Mouse (Mus musculus) embryonic fibroblast, embryonic 13.5 days (primary cell): ENCODE measurements around the gene Cdadc1. TPM values are rescaled to one million over a fixed set of nuclear protein-coding genes. Genes with fewer than 3 reads are reported as not detected.

Experiments
- H3K27ac ChIP-seq: 2 replicates; pipeline ENCODE4 v1.5.1; 2012; ENCODE audit warnings: low read length, control low read depth, inconsistent platforms; ENCODE audit not compliant: insufficient read depth
- H3K4me1 ChIP-seq: 2 replicates; pipeline ENCODE4 v1.6.1; 2011; ENCODE audit warnings: low read length; ENCODE audit not compliant: control insufficient read depth, insufficient read depth
- H3K4me3 ChIP-seq: 2 replicates; pipeline ENCODE4 v1.5.1; 2011; ENCODE audit warnings: mild to moderate bottlenecking, control low read depth, low read length; ENCODE audit not compliant: insufficient read depth
- CTCF ChIP-seq: IDR thresholded peaks from 2 replicates; pipeline ENCODE4 v1.5.1; 2011; ENCODE audit warnings: mild to moderate bottlenecking, control low read depth, low read length, moderate library complexity, borderline replicate concordance; ENCODE audit not compliant: insufficient read depth
- POLR2A ChIP-seq: IDR thresholded peaks from 2 replicates; pipeline ENCODE4 v1.6.1; 2011; ENCODE audit warnings: low read depth, mild to moderate bottlenecking, control low read depth, low read length, moderate library complexity
- polyA plus RNA-seq: library from polyadenylated mRNA; stranded (reverse); fragments of >200 nt; gene quantifications from 2 replicates; pipeline ENCODE4 v1.2.4, GENCODE M21; 2011; ENCODE audit warnings: low read depth; ENCODE audit not compliant: missing spikeins, insufficient read length

Gene Cdadc1
- polyA plus RNA-seq = 15.8 and 18.6 TPM in 2 replicates

DNA sequence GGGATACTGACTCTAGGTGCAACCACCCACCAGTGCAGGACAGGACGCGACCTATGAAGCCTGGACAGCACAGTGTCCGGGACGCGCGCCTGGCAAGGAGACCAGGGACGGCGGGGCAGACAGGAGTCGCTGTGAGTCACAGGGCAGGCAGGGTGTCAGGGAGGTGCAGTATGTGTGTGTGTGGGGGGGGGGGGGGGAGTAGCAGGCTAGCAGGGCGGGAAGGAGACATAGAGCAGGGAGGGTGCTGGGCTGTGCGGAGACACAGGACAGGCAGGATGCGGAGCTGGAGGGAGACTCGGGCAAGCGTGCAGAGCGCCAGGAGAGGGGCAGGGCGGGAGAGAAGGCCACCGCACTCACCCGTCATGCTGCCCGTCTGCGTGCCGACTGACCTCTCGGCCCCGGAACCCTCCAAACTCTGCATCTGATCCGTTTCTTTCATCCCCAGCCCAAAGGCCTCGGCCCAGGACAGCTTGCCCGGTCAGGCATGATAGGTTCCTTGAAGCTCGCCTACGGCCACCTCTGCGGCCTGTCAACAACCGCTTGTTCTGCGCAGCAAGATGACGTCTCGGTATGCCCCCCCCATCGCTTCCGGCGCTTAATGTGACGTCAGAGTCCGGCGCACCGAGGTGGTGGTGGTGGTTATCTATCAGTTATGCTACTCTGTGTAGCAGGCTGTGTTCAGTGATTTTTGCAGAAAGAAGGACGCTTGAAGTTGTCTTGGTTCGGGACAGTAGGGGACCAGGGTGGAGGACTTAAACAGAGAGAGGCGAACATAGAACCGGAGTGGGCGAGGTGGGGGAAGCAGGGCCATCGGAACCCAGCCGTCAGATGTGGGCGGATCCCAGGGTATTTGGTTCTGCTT, at the start of gene Cdadc1:
TSS of gene Cdadc1 (minus strand) at position 562 of the 862 bp plus-strand sequence.
- peak; percentile 83 for TF ChIP-seq POLR2A
- TF ChIP-seq CTCF = no peak
- H3K27ac ChIP-seq = peak within 1 kb of the TSS; percentile 12; the same call in 1 of the 2 replicates
- H3K4me3 ChIP-seq = peak within 1 kb of the TSS; percentile 76
- H3K4me1 ChIP-seq = no peaks in the 10 kb centered on the region; the same call in 1 of the 2 replicates

DNA sequence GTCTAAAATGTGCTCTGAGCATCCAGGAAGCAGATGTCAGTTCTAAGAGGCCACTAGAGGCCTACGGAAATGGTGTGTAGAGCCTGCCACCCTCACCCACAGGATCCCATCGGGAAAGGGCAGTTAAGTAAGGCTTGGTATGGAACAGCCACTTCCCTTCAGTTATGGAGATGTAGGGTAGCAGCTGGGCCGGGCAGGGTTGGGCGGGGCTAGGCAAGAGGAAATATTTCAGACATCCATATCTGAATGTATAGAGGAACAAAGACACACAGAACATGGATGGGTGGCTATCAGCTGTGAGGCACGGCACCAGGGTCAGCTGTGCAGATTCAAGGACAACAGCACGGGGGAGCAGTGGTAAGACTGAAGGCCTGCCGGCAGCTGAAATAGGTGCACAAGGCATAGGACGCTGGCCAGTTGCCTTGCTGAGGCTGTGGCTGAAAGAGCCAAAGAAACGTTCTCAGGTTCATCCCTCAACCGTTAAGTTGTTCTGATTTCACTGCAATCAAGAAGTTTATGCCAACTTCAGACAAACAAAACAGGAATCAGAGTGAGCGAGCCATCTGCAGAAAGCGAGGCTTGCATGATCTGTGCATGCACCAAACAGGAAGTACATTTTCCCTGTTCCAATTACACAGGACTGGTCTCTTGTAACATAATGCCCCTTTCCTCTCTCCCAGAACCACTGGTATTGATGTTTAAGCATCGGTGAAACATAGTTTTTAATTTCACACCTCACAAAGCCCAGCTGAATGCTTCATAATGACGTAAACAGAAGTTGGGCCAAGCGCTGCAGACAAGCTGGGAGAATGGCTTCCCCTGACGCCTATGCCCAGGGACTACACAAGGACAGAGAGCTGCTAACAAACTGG, 49.3 kb upstream of the Cdadc1 start:
- H3K4me3 ChIP-seq = no peak overlapping the region
- no peak overlapping the region for H3K27ac ChIP-seq
- TF ChIP-seq POLR2A = no peak
- TF ChIP-seq CTCF = no peak
- H3K4me1 ChIP-seq = no peaks in the 10 kb centered on the region; the same call in 1 of the 2 replicates

DNA sequence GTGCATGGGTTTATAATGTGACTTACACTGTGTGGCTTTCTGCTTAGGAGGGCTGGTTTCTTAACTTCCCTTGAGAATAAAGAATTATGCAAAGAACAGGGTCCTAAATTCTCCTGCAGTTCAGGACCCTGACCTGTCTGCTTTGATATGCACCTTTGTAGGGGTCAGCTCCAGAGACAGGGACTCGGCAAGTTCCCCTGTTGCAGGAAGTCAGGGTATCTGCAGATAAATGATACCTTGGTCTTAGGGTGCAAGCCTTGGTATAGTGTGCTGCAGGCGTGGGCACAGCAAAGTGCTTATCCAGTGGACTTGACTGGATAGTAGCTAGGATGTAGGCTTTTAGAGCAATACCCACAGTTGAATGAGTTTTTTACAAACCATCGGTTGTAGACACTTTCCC, 47.1 kb upstream of the Cdadc1 start:
- Histone ChIP-seq H3K27ac (no peak overlapping the region), H3K4me3 (no peak overlapping the region), H3K4me1 (no peaks in the 10 kb centered on the region; the same call in 1 of the 2 replicates)
- TF ChIP-seq CTCF = no peak
- TF ChIP-seq POLR2A = no peak

GRCm38 (mm10) chr14:59644166-59644565, 46.4 kb upstream of the Cdadc1 start:
- H3K27ac ChIP-seq = no peak overlapping the region
- H3K4me3 ChIP-seq = no peak overlapping the region
- TF ChIP-seq CTCF (no peak), POLR2A (no peak)
- no peaks in the 10 kb centered on the region; the same call in 1 of the 2 replicates for H3K4me1 ChIP-seq

DNA sequence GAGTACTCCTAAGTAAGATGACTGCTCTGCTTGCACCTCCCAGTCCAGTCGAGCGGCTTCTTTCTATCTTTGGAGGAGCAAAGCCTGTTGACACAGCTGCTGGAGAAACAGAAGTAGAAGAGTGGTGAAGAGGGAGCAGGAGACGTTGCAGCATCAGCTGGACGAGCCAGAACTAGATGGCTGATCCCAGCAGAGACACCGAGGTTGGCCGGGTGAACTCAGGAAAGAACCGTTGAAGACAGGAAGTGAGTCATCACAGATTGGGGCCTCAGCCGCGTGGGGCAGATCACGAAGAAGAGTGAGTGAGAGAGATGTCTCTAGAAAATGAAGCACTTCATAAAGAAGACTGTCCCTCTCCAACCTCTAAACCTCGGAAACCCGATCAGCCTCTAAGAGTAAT, 45.8 kb upstream of the Cdadc1 start:
- Histone ChIP-seq H3K4me3 (no peak overlapping the region), H3K27ac (no peak overlapping the region), H3K4me1 (no peaks in the 10 kb centered on the region; the same call in 1 of the 2 replicates)
- TF ChIP-seq CTCF (no peak), POLR2A (no peak)

- H3K27ac ChIP-seq = no peak overlapping the region
- TF ChIP-seq CTCF = no peak
- TF ChIP-seq POLR2A = no peak
- no peaks in the 10 kb centered on the region; the same call in 1 of the 2 replicates for H3K4me1 ChIP-seq
- no peak overlapping the region for H3K4me3 ChIP-seq
Measured at GRCm38 (mm10) chr14:59641856-59642255, 44.1 kb upstream of the Cdadc1 start.

- Histone ChIP-seq H3K4me1 (no peaks in the 10 kb centered on the region; the same call in 1 of the 2 replicates), H3K27ac (no peak overlapping the region), H3K4me3 (no peak overlapping the region)
- no peak for TF ChIP-seq POLR2A
- TF ChIP-seq CTCF = no peak
Measured at GRCm38 (mm10) chr14:59638906-59639703, 41.3 kb upstream of the Cdadc1 start.

DNA sequence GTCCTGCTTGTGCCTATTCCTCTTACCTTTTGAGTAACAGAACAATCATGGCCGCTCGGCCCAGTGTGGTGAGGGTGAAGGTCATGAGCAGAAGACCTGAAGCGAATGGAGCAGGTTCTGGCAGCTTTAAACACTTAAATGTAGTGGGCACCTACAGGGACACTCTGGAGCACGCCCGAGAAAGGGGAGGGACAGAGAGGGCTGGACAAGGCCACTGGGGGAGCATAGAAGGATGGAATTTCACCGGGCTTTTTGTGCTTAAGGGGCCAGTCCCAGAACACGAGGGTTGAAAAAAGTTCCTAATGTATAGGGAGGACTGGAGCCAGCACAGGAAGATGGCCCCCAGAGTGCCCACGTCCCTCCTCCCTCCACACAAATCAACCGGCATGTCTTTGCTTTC, 36.2 kb upstream of the Cdadc1 start:
- Histone ChIP-seq H3K27ac (no peak overlapping the region), H3K4me3 (no peak overlapping the region), H3K4me1 (no peaks in the 10 kb centered on the region)
- TF ChIP-seq CTCF (no peak), POLR2A (no peak)
